Mouse (Mus musculus): ENCODE results near the gene Vps45.

Gene Vps45

GRCm38 (mm10) chr3:96038851-96039250 is 19.4 kb downstream of the Vps45 start:
- DNase-seq (ENCODE audit: extremely low spot score, low spot score): no peak

- no peak for DNase-seq (ENCODE audit: extremely low spot score, low spot score)
Observed at GRCm38 (mm10) chr3:96038156-96038555, 20.1 kb downstream of the Vps45 start.

- no peak for DNase-seq (ENCODE audit: extremely low spot score, low spot score)
Observed at GRCm38 (mm10) chr3:96036796-96037195, 21.5 kb downstream of the Vps45 start.

- DNase-seq (ENCODE audit: extremely low spot score, low spot score): no peak
Observed at GRCm38 (mm10) chr3:96033046-96033445, 25.2 kb downstream of the Vps45 start.

- no peak for DNase-seq (ENCODE audit: extremely low spot score, low spot score)
Observed at GRCm38 (mm10) chr3:96032652-96033017, 25.6 kb downstream of the Vps45 start.

- DNase-seq (ENCODE audit: extremely low spot score, low spot score): no peak
Observed at GRCm38 (mm10) chr3:96031991-96032651, 26.1 kb downstream of the Vps45 start.

GRCm38 (mm10) chr3:96029766-96030165 is 28.5 kb downstream of the Vps45 start:
- DNase-seq (ENCODE audit: extremely low spot score, low spot score): no peak

GRCm38 (mm10) chr3:96029336-96029735 is 28.9 kb downstream of the Vps45 start:
- no peak for DNase-seq (ENCODE audit: extremely low spot score, low spot score)

- no peak for DNase-seq (ENCODE audit: extremely low spot score, low spot score)
Observed at GRCm38 (mm10) chr3:96027875-96028274, 30.4 kb downstream of the Vps45 start.

GRCm38 (mm10) chr3:96027145-96027544 is 31.1 kb downstream of the Vps45 start:
- no peak for DNase-seq (ENCODE audit: extremely low spot score, low spot score)

- DNase-seq (ENCODE audit: extremely low spot score, low spot score): no peak
Observed at GRCm38 (mm10) chr3:96021421-96022128, 36.7 kb downstream of the Vps45 start.

GRCm38 (mm10) chr3:96020735-96021134 is 37.5 kb downstream of the Vps45 start:
- no peak for DNase-seq (ENCODE audit: extremely low spot score, low spot score)

- DNase-seq (ENCODE audit: extremely low spot score, low spot score): no peak
Observed at GRCm38 (mm10) chr3:96017461-96017860, 40.8 kb downstream of the Vps45 start.

- no peak for DNase-seq (ENCODE audit: extremely low spot score, low spot score)
Observed at GRCm38 (mm10) chr3:96016257-96016889, 41.9 kb downstream of the Vps45 start.

GRCm38 (mm10) chr3:96015681-96016080 is 42.6 kb downstream of the Vps45 start:
- DNase-seq (ENCODE audit: extremely low spot score, low spot score): no peak

GRCm38 (mm10) chr3:96012805-96013204 is 45.5 kb downstream of the Vps45 start:
- DNase-seq (ENCODE audit: extremely low spot score, low spot score): no peak

- no peak for DNase-seq (ENCODE audit: extremely low spot score, low spot score)
Observed at GRCm38 (mm10) chr3:96008463-96008862, 49.8 kb downstream of the Vps45 start.

GRCm38 (mm10) chr3:96001560-96001959 is 56.7 kb downstream of the Vps45 start:
- DNase-seq (ENCODE audit: extremely low spot score, low spot score): no peak

- DNase-seq (ENCODE audit: extremely low spot score, low spot score): no peak
Observed at GRCm38 (mm10) chr3:96000921-96001501, 57.3 kb downstream of the Vps45 start.

GRCm38 (mm10) chr3:96000080-96000632 is 58.1 kb downstream of the Vps45 start:
- DNase-seq (ENCODE audit: extremely low spot score, low spot score): no peak

- no peak for DNase-seq (ENCODE audit: extremely low spot score, low spot score)
Observed at GRCm38 (mm10) chr3:95999308-96000079, 58.8 kb downstream of the Vps45 start.

Measured in neural tube, embryonic 10.5 days (tissue).